Mouse (Mus musculus) CD4-positive helper T cell, adult 2 months (primary cell): Measurements from ENCODE around the gene Oscar.

Experiments
- DNase-seq: peaks from one replicate; pipeline ENCODE4 v3.0.0-alpha.2; 2012; ENCODE audit warnings: low read depth, missing footprints, low spot score

Gene Oscar

DNA sequence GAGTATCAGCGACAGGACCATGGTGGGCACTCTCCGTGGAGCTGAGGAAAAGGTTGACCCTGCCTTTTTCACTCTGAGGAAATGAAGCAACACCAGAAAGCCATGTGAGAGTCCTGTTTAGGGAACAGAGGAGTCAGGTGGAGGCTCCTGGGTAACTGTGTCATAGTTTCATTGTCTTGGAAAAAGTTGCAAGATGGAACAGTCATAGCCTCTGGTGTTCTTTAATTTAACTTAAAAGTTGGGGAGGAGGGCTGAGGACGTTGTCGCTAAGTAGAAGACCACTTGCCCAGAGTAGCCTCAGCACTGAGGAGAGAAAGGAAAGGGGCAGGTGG is at the start of gene Oscar:
TSS of gene Oscar (minus strand) at position 101 of the 332 bp plus-strand sequence.
- DNase-seq = no peak

DNA sequence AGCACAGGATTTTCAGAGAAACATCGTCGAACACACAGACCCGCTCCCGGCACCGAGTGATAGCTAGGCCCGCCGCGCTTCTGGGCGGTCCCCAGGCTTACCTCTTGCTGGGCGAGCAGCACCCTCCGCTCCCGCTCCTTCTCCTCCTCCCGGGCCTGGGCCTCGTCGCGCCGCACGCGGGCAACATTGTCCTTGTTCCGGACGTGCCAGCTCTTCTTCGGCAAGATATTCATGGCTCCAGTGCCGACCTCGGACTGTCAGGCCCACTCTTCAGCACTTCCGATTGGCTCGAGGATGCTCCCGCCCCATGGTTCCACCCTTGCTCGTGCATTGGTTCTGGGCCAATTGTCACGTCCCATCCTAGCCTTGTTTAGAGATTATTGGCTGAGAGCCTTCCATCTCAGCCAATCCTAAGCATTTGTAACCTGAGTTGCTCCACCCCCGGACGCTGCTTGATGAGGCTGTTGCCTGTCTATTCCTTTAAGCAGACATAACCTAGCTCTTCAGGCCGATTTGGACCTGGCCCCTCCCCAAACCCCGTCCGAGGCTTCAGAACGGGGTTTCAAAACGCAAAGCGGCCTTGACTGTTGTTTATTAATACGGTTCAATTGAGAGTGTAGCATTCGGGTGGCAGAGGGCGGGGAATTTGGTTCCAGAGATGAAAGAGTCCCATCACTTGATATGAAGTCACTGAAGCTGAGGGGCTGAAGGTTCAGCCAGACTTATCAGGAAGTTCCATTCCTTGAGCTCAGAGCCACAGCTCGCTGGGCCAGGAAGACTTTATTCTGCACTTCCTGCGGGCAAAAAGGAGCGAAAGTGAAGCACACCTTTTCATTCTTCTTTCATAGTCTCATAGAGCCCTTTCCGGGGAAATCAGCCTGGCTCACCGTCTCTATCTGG is 49.5 kb upstream of the Oscar start, which contains the start of gene Leng1:
TSS of gene Leng1 (minus strand) at position 626 of the 900 bp plus-strand sequence.
- DNase-seq = peak; percentile 97

DNA sequence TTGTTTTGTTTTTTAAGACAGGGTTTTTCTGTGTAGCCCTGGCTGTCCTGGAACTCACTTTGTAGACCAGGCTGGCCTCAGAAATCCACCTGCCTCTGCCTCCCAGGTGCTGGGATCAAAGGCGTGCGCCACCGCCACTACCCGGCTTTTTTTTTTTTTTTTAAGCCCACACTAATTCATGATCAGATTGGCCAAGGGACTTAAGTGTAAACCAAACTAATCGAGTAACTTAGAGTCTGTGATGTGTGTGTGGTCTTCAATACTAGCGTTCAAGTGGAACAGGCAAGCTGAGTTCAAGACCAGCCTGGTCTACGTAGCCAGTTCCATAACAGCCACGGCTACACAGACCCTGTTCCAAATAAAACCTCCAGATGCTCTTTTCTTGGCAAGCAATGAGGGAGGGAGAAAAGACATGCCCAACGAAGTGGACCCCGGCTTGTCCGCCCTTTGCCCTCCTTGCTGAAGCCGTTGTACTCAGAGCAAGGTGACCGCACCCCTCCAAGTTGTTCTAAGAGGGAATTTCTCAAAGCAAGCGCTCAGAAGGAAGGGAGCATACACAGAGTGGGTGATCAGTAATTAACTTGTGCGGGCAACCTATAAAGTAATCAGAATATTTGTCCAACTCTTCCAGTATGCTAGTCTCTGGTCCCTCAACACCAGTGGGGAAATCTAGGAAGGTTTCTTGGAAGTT is 48.7 kb upstream of the Oscar start:
- DNase-seq = no peak

DNA sequence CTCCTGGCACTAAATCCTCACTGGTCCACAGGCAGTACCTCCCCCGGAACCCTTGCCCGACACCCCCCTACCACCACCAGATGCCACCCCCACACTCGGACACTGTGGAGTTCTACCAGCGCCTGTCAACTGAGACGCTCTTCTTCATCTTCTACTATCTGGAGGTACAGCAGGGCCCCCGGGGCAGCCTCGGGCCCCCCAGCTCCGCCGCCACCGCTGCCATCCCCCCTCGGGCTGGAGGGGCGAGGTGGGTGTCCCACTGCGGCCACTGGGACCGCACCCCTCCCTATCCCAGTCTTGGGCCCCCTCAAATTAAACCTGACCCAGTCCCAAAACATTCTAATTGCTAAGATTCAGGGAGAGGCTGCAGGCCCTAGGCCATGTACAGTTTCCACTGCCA is 42.6 kb upstream of the Oscar start:
- no peak for DNase-seq

DNA sequence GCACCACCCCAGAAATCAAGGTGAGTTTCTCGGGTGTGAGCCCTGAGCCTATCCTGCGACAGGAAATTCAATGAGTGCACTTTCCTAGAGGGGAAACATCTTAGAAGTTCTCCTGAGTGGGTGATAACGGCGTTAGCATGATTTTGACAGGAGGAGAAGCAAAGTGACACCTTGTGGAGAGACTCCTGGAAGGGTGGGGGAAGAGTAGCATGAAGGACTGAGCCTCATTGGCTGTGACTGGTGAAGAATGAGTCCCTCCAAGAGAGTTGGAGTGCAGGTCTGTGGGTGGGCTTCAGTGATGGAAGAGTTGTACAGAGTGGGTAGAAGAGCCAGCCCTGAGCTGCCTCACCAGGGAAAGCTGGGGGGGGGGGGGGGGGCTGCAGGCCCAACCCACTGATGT is 41.0 kb upstream of the Oscar start:
- no peak for DNase-seq

DNA sequence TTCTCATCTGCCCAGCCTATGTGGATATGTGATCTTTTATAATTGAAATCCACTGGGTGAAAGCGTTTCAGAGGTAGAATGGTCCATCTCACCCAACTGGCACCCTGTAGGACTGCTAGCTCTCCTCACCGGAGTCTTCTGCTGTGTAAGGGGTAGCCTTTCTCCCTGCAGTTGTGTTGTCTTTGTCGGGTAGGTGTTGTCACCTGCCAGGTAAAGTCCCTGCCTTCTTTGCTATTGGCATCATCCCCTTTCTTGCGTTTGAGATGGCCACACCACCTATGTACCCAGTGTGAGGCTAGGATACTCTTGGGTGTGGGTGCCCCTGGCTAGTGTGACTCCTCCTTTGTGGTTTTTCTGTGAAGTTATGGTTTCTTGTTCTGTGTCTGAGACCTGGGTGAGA is 30.7 kb upstream of the Oscar start:
- no peak for DNase-seq

DNA sequence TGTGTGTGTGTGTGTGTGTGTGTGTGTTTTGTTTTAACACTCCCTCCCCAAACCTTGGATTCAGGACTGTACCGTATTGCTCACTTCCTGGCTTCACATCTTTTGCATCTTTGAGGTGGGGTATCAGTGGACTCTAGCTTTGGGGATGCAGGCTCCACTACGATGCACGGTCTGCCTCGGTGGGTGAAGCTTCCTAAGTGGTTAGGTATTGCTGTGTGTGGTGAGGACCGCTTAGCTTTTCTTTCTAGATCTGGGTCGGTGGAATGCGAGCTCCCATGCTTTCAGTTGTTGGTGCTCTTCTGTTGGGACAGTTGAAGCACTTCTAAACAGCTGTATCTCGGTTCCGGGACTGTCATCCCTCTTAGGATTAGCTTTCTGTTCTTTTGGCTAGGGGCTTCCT is 30.2 kb upstream of the Oscar start:
- peak; percentile 34 for DNase-seq

DNA sequence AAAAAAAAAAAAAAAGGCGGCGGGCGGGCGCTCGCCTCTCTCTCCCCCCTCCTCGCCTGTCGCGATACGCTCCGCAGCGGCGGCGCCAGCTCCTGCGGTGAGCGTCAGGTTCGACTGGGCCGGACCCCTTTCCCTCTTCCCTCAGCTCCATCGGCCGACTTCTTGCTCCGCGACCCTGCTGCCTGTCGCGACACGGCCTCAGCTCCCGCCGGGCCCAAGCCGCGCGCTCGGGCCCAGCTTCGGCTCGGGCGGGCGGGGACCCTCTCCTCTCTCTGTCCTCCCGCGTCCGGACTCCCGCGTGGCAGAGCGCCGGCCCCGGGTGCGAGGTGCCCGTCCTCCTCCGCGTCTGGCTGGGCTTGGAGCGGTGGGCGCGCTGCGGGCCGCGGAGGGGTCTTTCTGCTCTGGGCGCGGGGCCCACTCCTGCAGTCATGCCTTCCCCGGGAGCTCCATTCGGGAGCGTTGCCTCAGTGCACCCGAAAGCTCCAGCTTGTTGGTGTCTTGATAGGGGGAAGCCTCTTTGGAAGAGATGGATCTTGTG is 29.6 kb upstream of the Oscar start:
- DNase-seq = no peak

DNA sequence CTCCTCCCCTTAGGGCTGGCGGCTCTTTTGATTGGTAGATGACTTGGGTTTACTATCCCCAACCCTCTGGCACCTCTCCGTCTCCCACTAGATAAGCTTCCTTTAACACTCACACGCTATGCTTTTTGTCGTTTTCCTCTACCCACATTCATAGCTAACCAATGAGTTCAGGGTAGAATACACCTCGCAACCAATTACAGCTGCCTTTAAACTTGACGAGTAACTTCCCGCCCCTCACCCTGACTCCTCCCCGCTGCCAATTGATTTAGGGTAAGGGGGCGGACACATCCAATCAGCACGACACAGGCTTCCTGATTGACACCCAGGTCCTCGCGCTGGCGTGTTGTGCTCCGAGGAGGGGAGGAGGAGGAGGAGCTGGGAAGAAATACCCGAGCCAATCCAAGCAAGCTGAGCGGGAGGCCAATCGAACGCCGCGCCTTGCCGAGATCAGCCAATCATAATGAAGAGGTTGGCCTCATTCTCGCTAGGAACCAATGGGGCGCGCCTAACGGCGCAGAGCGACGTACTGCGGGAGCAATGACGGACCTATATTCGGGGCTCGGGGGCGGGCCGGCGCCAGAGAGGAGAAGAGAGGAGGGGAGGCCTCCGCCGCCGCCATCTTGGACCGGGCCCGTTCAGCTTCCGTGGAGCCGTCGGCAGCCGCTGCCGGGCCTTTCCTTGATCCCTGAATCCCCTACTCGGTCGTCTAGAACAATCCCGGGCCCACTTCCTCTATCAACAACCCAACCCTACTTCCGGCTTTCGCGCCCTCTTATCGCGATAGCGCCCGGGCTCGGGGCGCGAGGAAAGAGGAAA is 28.9 kb upstream of the Oscar start, which contains the start of gene Cnot3:
TSS of gene Cnot3 (plus strand) at position 597 of the 816 bp plus-strand sequence.
- DNase-seq = peak; percentile 100

DNA sequence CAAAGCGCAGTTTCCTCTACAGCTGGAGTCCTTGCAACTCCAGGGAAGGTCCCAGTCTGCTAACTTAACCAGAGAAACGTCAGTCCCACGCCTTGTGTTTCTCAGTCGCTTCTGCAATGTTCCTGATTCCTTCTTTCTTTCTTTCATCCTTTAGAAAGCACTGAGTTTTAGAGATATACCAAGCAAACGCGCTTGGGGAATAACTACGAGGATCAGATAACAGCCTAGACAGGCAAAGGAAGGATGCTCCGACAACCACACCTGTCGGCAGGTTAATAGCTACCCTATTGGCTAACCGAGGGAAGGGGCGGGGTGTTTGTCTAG is 28.4 kb upstream of the Oscar start:
- DNase-seq = no peak

DNA sequence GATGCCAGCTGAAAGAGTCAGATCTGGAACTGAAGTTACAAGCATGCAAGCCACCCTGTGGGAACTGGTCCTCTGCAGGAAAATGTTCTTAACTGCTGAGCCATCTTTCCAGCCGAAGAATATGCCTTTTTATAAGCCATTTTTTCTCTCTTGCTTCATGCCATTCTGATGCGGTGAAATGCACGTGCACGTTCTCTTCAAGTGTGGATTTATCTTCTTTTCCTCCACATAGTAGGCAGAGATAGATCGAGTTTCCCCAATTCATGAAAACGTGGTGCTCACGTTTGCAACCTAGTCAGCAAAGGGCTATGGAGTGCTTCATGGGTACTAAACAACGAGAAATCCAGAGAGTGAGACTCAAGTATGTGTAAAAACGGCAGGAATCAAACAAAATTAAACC is 27.9 kb upstream of the Oscar start:
- DNase-seq = no peak

DNA sequence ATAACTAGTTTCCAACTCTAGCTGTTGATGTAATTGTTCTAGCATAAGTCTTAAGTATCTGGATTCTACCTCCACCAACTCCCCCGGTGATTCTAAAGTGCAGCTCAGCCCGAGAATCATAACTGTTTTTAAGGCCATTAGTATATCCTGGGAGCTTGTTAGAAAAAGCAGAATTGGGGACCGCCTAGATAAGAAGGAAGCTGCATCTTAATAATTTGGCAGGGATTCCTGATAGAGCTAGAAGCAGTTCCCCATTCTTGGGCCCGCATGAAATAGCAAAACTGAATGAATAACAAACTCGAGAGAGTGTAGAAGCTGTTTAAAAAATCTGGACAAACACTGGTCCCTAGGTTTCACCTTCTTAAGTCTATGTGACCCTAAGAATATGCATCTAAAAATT is 27.5 kb upstream of the Oscar start:
- DNase-seq = no peak

DNA sequence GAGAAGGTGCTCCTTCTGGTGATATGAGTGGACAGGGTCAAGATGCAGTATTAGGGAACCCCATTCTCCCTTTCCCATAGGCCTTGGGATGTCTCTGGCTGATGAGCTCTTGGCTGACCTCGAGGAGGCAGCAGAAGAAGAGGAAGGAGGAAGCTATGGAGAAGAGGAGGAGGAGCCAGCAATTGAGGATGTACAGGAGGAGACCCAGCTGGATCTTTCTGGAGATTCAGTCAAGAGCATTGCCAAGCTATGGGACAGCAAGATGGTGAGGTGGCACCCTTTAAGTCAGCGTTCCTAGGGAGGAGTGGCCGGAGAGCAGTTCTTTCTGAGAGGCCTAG is 14.5 kb upstream of the Oscar start:
- DNase-seq = no peak

DNA sequence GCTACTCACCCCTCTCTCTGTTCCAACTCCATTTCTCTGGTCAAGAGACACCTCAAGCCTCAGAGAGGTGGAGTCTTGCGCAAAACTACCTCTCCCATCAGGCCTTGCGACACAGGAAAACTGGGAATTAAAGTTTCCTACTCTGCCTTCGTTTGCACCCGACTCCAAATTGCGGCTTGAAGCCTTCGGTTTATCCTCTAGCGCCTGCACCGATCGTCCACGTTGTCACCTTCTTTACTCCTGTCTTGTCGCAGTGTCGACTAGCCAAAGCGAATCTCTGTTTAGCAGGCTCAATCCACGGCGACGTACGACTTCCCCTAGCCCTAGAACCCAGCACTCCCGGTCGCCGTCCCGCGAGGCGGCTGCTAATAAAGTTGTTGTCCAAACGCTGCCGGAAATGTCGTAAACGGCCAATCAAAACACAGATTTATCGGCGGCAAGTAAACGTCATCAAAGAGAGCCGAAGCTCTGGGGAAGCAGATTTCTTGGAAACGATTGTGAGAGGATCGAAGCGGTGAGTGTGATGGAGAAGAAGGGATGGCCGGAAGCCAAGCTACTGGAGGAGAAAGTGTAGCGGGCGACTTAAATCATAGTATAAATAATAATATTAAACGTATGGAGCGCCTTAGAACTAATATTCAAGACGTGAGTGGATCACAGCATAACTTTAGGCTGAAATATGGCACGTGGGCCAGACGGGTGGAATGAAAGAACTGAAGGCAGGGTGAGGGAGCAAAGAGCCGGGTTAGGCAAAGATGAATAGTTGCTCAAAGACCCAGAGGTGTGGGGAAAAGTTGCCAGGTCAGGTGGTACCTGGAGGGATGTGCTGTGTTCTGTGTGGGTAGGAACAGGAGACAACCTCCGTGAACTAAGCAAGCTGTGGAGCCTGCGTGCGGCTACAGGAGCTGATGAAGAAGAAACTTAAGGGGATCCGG is 13.9 kb upstream of the Oscar start, which contains the start of the genes Tfpt and Prpf31:
TSS of gene Tfpt (minus strand) at position 387 of the 935 bp plus-strand sequence.
TSS of gene Prpf31 (plus strand) at position 443 of the 935 bp plus-strand sequence.
- peak; percentile 94 for DNase-seq

DNA sequence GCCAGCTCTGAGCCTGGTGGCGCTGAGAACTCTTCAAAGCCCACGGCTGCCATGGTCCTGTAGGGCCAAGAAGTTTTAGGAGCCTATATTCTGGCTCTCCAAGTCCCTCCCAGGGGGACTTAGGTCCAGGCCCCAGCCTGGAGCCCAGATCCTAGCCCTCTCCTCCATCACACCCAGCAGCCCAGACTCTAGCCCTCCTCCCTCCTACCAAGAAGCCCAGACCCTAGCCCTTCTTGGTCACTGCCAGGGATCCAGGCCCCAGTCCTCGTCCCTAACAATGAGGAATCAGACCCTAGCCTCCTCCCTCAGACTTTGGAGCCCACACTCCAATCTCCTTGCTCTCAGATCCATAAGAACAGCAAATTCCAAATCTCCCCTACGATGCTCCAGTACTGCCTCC is 13.1 kb upstream of the Oscar start:
- DNase-seq = no peak

DNA sequence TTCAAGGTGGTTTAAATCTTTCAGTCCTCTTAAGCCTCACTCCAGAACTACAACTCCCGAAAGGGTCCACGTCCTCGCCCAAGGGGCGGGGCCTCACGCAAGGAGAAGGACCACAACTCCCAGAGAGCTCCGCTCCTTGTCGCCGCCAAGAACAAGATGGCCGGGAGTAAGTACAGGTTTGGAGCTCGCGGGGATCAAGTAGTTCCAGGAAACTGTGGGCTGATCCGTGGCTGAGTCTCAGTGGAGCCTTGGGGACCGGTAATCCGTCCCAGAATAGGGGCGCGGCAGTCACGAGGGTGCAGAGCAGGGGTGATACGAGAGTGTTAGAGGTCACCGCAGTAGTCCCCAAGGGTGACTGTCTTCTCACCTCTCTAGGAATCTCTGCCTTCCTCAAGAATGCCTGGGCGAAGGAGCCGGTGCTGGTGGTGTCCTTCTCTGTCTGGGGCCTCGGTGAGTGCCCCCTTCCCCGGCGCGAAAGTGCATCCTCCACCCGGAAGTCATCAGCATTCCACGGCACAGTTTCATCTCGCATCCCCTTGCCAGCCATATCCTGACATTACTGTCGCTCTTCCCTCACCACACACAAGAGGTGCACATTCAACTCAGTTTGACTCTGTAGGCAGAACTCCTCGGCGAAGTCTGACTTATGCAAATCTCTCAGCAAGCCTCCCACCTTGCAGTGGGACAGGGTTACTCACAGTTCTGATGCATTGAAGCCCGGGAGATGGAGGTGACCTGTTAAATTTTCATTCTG is 1.5 kb upstream of the Oscar start, which contains the start of gene Ndufa3:
TSS of gene Ndufa3 (plus strand) at position 132 of the 754 bp plus-strand sequence.
- DNase-seq = peak; percentile 95

DNA sequence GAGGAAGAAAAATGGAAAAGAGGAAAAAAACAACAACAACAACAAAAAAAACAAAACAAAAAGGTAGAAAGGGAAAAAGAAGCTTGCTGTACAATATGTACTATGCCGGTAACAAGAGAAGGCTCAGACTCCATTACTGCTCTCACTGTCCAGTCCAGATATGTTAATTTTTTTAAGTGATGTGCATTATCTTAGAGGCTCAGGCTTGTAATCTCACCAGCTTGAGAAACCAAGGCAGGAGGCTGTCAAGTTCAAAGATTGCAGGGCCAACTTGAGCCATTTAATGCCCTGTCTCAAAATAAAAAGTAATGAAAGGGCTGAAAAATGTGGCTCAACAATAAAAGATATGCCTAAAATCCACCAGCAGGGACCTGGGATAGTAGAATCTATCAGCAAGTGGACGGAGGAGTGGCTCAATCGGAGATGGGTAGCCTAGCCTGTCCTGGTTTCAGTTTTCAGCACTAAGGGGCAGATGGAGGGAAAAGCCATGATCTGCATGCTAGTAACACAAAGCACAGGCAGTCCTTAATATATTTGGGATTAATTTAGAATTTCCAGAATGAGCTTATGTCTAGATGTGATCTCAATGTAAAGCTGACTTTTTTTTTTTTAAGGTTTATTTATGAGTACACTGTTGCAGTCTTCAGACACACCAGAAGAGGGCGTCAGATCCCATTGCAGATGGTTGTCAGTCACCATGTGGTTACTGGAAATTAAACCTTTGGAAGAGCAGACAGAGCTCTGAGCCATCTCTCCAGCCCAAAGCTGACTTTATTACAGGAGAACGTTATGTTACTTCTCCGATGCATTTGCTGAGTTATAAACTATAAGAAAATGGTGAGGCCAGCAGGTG is 658 bp upstream of the Oscar start:
- DNase-seq = no peak

DNA sequence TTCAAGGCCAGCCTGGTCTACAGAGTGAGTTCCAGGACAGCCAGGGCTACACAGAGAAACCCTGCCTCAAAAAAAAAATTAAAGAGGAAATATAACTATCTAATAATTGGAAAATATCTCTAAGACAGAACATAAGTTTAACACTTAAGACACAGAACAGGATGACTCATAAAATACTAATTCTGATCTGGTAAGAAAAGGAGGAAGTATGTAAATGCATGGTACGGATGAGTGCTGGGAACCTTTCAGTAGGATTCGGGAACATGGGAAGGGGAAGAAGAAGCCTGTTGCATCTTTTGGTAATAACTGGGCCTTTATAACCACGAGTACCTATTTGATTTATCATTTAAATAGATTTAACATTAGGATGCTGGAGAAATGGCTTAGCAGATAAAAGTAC is 1.9 kb downstream of the Oscar start:
- no peak for DNase-seq

DNA sequence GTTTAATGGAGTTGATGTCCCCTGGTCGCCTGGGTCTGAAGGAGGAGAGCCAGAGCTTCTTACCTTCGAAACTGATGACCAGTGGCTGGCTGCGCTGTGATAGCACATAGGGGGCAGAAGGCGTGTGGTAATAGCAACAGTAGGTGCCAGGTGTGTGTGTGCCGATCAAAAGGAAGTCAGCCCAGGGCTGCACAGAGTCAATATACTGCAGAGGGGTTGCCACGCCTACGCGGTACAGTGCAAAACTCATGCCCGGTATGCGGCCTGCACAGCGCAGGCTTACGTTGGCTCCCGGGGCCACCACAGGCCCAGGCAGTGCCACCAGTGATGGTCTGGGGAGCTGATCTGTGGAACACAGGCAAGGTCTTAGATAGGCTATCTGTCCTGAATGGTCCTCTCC is 5.0 kb downstream of the Oscar start:
- no peak for DNase-seq
